In the genomic region with DNA sequence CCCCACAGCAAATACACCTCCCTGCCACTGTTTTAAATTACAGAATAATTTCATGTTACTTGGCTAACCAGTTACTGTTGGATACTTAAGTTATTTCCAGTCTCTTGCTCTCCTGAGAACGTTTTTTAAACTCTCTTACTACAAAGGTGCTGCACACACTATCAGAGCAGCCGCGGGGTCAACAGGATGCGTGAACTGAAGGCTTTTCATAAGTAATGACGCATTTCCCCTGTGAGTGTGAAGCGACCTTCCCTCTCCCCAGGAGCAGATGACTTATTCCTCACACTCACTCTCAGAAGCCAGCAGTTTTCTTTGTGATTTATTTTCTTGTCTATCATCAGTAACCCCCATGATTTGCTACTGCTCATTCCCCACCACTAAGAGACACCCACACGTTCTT, we compare ENCODE assay signal across 15 mouse cellular contexts. TPM values are rescaled to one million over a fixed set of nuclear protein-coding genes. Genes with fewer than 3 reads are reported as not detected.
"Had no signal": no experiment of that assay in that cellular context is flagged by ENCODE, and none has a peak within 500 bp of the region (broad histone marks: within the 10 kb centered on the region; RNA-seq: fewer than 3 reads in every experiment).

No protein-coding gene starts in this region.

- H3K4me2 ChIP-seq: limb, embryonic 12.5 days; liver, embryonic 13.5 days; neural tube, embryonic 12.5 days; stomach, embryonic 15.5 days had no signal

- H3K36me3 ChIP-seq: limb, embryonic 12.5 days; liver, embryonic 13.5 days; neural tube, embryonic 12.5 days; stomach, embryonic 15.5 days had no signal

- ATAC-seq: intestine, postnatal 0 days; liver, postnatal 0 days had no signal

- H3K27me3 ChIP-seq: neural tube, embryonic 12.5 days; stomach, embryonic 15.5 days had no signal

- H3K9me3 ChIP-seq: limb, embryonic 12.5 days; liver, embryonic 13.5 days; neural tube, embryonic 12.5 days; stomach, embryonic 15.5 days had no signal

- DNase-seq: kidney, adult 9 months; liver; liver, embryonic 13.5 days; liver, postnatal 0 days; lung, postnatal 36 days; midbrain, embryonic 14.5 days; right cerebral cortex, postnatal 4 days; spleen, adult 18-20 months; thymus, adult 2 months had no signal

- H3K4me1 ChIP-seq: liver, embryonic 13.5 days; neural tube, embryonic 12.5 days; stomach, embryonic 15.5 days had no signal

- H3K9ac ChIP-seq: limb, embryonic 12.5 days; liver, embryonic 13.5 days; liver, postnatal 0 days; neural tube, embryonic 12.5 days; stomach, embryonic 15.5 days had no signal

- H3K4me3 ChIP-seq: layer of hippocampus, adult 2 months; limb, embryonic 12.5 days; liver, embryonic 13.5 days; myocyte; neural tube, embryonic 12.5 days; stomach, embryonic 15.5 days had no signal

- H3K27ac ChIP-seq: layer of hippocampus, adult 2 months; limb, embryonic 12.5 days; liver, embryonic 13.5 days; neural tube, embryonic 12.5 days; stomach, embryonic 15.5 days had no signal

RNA-seq across cellular contexts. Expression of a gene that starts 13.7 kb away (rescaled TPM):
- polyA plus RNA-seq: myocyte had no signal
